Mouse (Mus musculus): ENCODE results near the gene 1190002N15Rik.

DNA sequence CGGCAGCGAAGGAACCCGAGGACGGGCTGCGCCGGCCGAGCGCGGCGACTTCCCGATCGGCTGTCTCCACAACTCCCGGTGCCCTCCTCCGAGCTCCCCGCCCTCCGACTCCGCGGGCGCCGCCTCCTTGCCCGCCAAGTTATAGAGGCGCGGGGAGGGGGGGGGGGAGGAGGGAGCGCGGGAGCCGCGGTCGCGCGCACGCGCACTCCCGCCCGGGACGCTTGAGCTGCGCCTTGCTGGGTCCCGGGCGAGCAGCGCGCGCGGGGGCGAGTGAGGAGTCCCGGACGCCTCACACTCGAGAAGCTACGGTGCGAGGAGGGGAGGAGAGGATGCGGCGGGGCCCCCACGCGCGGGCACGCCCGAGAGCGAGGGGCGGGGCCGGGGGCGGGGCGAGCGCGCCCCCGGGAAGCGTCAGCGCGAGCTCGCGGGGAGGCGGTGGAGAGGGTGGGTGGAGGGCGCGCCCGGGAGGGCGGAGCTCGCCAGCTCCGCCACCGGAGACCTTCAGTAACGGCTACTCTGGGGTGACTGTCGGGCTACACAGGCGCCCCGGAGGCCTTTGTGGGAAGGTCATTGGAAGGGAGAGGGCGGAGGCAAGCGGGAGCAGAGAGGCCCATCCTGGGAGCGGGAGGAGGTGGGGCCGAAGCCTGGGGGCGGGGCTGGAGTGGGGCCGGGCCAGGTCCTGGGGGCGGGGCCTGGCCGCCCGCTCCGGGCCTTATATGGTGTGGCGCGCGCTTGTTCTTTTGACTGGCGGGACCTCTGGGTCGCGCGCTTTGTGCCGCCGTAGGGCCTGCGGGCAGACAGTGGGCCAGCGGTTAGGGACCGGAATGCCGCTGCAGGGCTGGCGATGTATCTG is at the start of gene 1190002N15Rik:
- peak; percentile 50 for TF ChIP-seq CTCF (IDR thresholded peaks at IDR 0.05)
- peak; percentile 81 for TF ChIP-seq POLR2A (IDR thresholded peaks at IDR 0.05; ENCODE audit: insufficient read depth, low read depth, low read length)

Measured in heart, adult 2 months (tissue).